Mouse (Mus musculus) ES-E14 (cell line): ENCODE measurements around the gene Gm10720. TPM values are rescaled to one million over a fixed set of nuclear protein-coding genes. Genes with fewer than 3 reads are reported as not detected.
"Not testable (repeated sequence)": the region's sequence is repeated elsewhere in the genome, so short reads cannot be mapped to it uniquely, and the experiment has no call there.

Source experiments
- DNase-seq: peaks from one replicate; pipeline ENCODE4 v3.0.0-alpha.2; 2013; ENCODE audit warnings: low read depth, low spot score
- H3K27ac ChIP-seq: 2 replicates; pipeline ENCODE4 v1.5.1; 2012; ENCODE audit warnings: low read depth, mild to moderate bottlenecking, low read length, moderate library complexity, mixed read lengths; ENCODE audit not compliant: poor library complexity, insufficient read depth, severe bottlenecking
- H3K36me3 ChIP-seq: 2 replicates; pipeline ENCODE4 v1.6.1; 2012; ENCODE audit warnings: mild to moderate bottlenecking, low read length, moderate library complexity, mixed read lengths; ENCODE audit not compliant: control insufficient read depth, poor library complexity, insufficient read depth, severe bottlenecking
- H3K4me1 ChIP-seq, 2 experiments: fragments of 150-350 bp in 1 of 2; sonication (generic) in 1 of 2; 2 replicates each; pipeline ENCODE4 v1.6.1; 2012; ENCODE audit warnings: low read length in 2 of 2, mild to moderate bottlenecking in 1 of 2, mixed read lengths in 1 of 2; ENCODE audit not compliant: control insufficient read depth in 2 of 2, insufficient read depth in 2 of 2, poor library complexity in 1 of 2
- H3K4me3 ChIP-seq, 2 experiments: fragments of 150-350 bp in 1 of 2; sonication (generic) in 1 of 2; 2 replicates each; pipeline ENCODE4 v1.5.1; 2012; ENCODE audit warnings: low read length in 2 of 2, low read depth in 1 of 2, mild to moderate bottlenecking in 1 of 2, mixed read lengths in 1 of 2; ENCODE audit not compliant: insufficient read depth in 1 of 2, poor library complexity in 1 of 2, severe bottlenecking in 1 of 2
- H3K9ac ChIP-seq: 2 replicates; pipeline ENCODE4 v1.6.1; 2012; ENCODE audit warnings: low read depth, mild to moderate bottlenecking, low read length, mixed read lengths; ENCODE audit not compliant: poor library complexity, insufficient read depth, severe bottlenecking
- H3K9me3 ChIP-seq: fragments of 150-350 bp; sonication (generic); 2 replicates; pipeline ENCODE4 v1.6.1; 2012; ENCODE audit warnings: low read depth, mild to moderate bottlenecking, low read length; ENCODE audit not compliant: control insufficient read depth, insufficient read depth
- in situ Hi-C, 2 experiments: fragments of 600-800 bp; cut with MboI; formaldehyde crosslinking; loops; one replicate each; pipeline ENCODE4 v1.15.1; 2025; ENCODE audit warnings: low sequenced_read_pairs in 2 of 2, inconsistent platforms in 1 of 2; ENCODE audit not compliant: unreplicated experiment in 2 of 2
- total RNA-seq: library from RNA; depleted of rRNA; stranded (reverse); fragments of 300-350 nt; gene quantifications from 2 replicates; pipeline ENCODE4 v1.2.3, GENCODE M21; 2012

The Gm10720 gene
- total RNA-seq, 1 experiment = 0.85 TPM

DNA sequence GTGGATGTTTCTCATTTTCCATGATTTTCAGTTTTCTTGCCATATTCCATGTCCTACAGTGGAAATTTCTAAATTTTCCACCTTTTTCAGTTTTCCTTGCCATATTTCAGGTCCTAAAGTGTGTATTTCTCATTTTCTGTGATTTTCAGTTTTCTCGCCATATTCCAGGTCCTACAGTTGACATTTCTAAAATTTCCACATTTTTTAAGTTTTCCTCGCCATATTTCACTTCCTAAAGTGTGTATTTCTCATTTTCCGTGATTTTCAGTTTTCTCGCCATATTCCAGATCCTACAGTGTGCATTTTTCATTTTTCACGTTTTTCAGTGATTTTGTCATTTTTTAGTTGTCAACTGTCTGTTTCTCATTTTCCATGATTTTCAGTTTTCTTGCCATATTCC is 6.1 kb upstream of the Gm10720 start:
- H3K4me1 ChIP-seq, H3K36me3 ChIP-seq, H3K27ac ChIP-seq, in situ Hi-C loops, H3K4me3 ChIP-seq, H3K9ac ChIP-seq, DNase-seq, H3K9me3 ChIP-seq: not testable (repeated sequence)

GRCm38 (mm10) chr9:3012054-3012621 is 3.3 kb upstream of the Gm10720 start:
- H3K4me3 ChIP-seq, H3K9me3 ChIP-seq, DNase-seq, in situ Hi-C loops, H3K36me3 ChIP-seq, H3K27ac ChIP-seq, H3K9ac ChIP-seq, H3K4me1 ChIP-seq: not testable (repeated sequence)

- H3K9ac ChIP-seq, H3K9me3 ChIP-seq, H3K4me3 ChIP-seq, DNase-seq, H3K36me3 ChIP-seq, H3K4me1 ChIP-seq, in situ Hi-C loops, H3K27ac ChIP-seq: not testable (repeated sequence)
These were observed 2.6 kb upstream of the Gm10720 start, which contains the start of gene Gm10721 for GRCm38 (mm10) chr9:3012733-3013279. TSS of gene Gm10721 (plus strand) at chr9:3013140.

DNA sequence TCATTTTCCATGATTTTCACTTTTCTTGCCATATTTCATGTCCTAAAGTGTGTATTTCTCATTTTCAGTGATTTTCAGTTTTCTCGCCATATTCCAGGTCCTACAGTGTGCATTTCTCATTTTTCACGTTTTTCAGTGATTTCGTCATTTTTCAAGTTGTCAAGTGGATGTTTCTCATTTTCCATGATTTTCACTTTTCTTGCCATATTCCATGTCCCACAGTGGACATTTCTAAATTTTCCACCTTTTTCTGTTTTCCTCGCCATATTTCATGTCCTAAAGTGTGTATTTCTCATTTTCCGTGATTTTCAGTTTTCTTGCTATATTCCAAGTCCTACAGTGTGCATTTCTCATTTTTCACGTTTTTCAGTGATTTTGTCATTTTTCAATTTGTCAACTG is 442 bp downstream of the Gm10720 start:
- H3K36me3 ChIP-seq, H3K27ac ChIP-seq, H3K9ac ChIP-seq, H3K9me3 ChIP-seq, H3K4me1 ChIP-seq, in situ Hi-C loops, DNase-seq, H3K4me3 ChIP-seq: not testable (repeated sequence)

- H3K9me3 ChIP-seq, H3K4me1 ChIP-seq, H3K27ac ChIP-seq, H3K9ac ChIP-seq, H3K36me3 ChIP-seq, in situ Hi-C loops, DNase-seq, H3K4me3 ChIP-seq: not testable (repeated sequence)
These were observed 1.7 kb downstream of the Gm10720 start, which contains the start of gene Gm10719 for GRCm38 (mm10) chr9:3017108-3017507. TSS of gene Gm10719 (plus strand) at chr9:3017408.

DNA sequence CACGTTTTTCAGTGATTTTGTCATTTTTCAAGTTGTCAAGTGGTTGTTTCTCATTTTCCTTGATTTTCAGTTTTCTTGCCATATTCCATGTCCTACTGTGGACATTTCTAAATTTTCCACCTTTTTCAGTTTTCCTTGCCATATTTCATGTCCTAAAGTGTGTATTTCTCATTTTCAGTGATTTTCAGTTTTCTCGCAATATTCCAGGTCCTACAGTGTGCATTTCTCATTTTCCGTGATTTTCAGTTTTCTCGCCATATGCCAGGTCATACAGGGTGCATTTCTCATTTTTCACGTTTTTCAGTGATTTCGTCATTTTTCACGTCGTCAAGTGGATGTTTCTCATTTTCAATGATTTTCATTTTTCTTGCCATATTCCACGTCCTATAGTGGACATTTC is 3.5 kb downstream of the Gm10720 start:
- H3K4me1 ChIP-seq, H3K9me3 ChIP-seq, H3K36me3 ChIP-seq, H3K9ac ChIP-seq, H3K4me3 ChIP-seq, H3K27ac ChIP-seq, in situ Hi-C loops, DNase-seq: not testable (repeated sequence)

GRCm38 (mm10) chr9:3019835-3020727 is 4.6 kb downstream of the Gm10720 start:
- DNase-seq, H3K9me3 ChIP-seq, H3K4me3 ChIP-seq, in situ Hi-C loops, H3K27ac ChIP-seq, H3K9ac ChIP-seq, H3K4me1 ChIP-seq, H3K36me3 ChIP-seq: not testable (repeated sequence)

DNA sequence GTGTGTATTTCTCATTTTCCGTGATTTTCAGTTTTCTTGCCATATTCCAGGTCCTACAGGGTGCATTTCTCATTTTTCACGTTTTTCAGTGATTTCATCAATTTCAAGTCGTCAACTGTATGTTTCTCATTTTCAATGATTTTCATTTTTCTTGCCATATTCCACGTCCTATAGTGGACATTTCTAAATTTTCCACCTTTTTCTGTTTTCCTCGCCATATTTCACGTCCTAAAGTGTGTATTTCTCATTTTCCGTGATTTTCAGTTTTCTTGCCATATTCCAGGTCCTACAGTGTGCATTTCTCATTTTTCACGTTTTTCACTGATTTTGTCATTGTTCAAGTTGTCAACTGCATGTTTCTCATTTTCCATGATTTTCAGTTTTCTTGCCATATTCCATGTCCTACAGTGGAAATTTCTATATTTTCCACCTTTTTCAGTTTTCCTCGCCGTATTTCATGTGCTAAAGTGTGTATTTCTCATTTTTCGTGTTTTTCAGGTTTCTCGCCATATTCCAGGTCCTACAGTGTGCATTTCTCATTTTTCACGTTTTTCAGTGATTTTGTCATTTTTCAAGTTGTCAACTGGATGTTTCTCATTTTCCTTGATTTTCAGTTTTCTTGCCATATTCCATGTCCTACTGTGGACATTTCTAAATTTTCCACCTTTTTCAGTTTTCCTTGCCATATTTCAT is 7.0 kb downstream of the Gm10720 start:
- H3K9me3 ChIP-seq, DNase-seq, H3K36me3 ChIP-seq, H3K4me1 ChIP-seq, in situ Hi-C loops, H3K27ac ChIP-seq, H3K9ac ChIP-seq, H3K4me3 ChIP-seq: not testable (repeated sequence)
